Mouse (Mus musculus) thymus, adult 2 months (tissue): Measurements from ENCODE around the gene Gnaz.

Source experiments
- CTCF ChIP-seq: fragments of 200-500 bp; IDR thresholded peaks from 2 replicates; pipeline ENCODE4 v1.5.1; 2012; ENCODE audit warnings: mild to moderate bottlenecking, control low read depth, low read length, moderate library complexity, borderline replicate concordance; ENCODE audit not compliant: control insufficient read depth, poor library complexity, insufficient read depth; ENCODE audit errors: extremely low read depth
- POLR2A ChIP-seq: fragments of 200-500 bp; IDR thresholded peaks from 2 replicates; pipeline ENCODE4 v1.6.1; 2012; ENCODE audit warnings: mild to moderate bottlenecking, low read length, control low read depth, moderate library complexity; ENCODE audit not compliant: control insufficient read depth, poor library complexity, insufficient read depth; ENCODE audit errors: extremely low read depth

DNA sequence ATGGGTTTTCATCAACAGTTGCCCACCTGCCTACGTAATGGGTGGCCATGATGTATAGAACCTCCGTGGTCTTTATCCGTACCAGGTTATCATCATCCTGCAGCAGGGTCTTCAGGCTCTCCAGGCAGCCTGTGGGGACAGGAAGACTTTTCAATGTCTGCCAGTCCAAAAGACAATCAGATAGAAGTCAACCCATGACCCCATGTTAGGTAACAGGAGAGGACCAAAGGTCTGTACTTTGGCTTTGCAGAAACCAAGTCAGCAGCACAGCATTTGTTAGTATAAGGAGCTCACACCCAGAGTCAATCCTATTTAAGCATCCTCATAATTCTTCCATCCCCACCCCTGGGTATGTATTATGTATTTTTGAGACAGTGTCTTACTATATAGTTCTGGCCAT lies 62.7 kb downstream of the Gnaz start:
- TF ChIP-seq POLR2A (no peak), CTCF (no peak)
